Mouse (Mus musculus) embryonic facial prominence, embryonic 14.5 days (tissue): ENCODE measurements around the gene Ssbp3. TPM values are rescaled to one million over a fixed set of nuclear protein-coding genes. Genes with fewer than 3 reads are reported as not detected.

Experiments used
- ATAC-seq: fragments of 200-750 bp; cut with Nextera tagmentation; 2 replicates; pipeline ENCODE4 v1.8.0; 2017; ENCODE audit warnings: low read depth, moderate number of reproducible peaks, moderate TSS enrichment
- DNase-seq: peaks from one replicate; pipeline ENCODE4 v3.0.0-alpha.2; 2015; ENCODE audit warnings: low spot score
- H3K27ac ChIP-seq: fragments of 300-500 bp; sonication (generic); replicated peaks from 2 replicates; pipeline ENCODE4 v1.5.1; 2014; ENCODE audit warnings: low read depth, mild to moderate bottlenecking, low read length, moderate library complexity
- H3K27me3 ChIP-seq: fragments of 300-500 bp; sonication (generic); replicated peaks from 2 replicates; pipeline ENCODE4 v1.6.1; 2014; ENCODE audit warnings: low read length; ENCODE audit not compliant: control insufficient read depth, insufficient read depth
- H3K36me3 ChIP-seq: fragments of 300-500 bp; sonication (generic); 2 replicates; pipeline ENCODE4 v1.6.1; 2014; ENCODE audit warnings: low read length, mixed read lengths; ENCODE audit not compliant: control insufficient read depth, insufficient read depth
- H3K4me1 ChIP-seq: fragments of 300-500 bp; sonication (generic); 2 replicates; pipeline ENCODE4 v1.6.1; 2014; ENCODE audit warnings: antibody characterized with exemption, low read length; ENCODE audit not compliant: control insufficient read depth, insufficient read depth
- H3K4me2 ChIP-seq: fragments of 300-500 bp; sonication (generic); 2 replicates; pipeline ENCODE4 v1.6.1; 2014; ENCODE audit warnings: low read depth, mild to moderate bottlenecking, low read length, moderate library complexity, mixed read lengths
- H3K4me3 ChIP-seq: fragments of 300-500 bp; sonication (generic); 2 replicates; pipeline ENCODE4 v1.5.1; 2014; ENCODE audit warnings: low read depth, mild to moderate bottlenecking, low read length
- H3K9ac ChIP-seq: fragments of 300-500 bp; sonication (generic); 2 replicates; pipeline ENCODE4 v1.6.1; 2014; ENCODE audit warnings: low read depth, mild to moderate bottlenecking, low read length, moderate library complexity, mixed read lengths
- H3K9me3 ChIP-seq: fragments of 300-500 bp; sonication (generic); 2 replicates; pipeline ENCODE4 v1.6.1; 2016; ENCODE audit warnings: low read length; ENCODE audit not compliant: control insufficient read depth
- WGBS: fragments of 180-500 bp; shearing (Covaris S2); extraction: QIAGEN DNeasy Blood & Tissue Kit; methylation state at CpG from one replicate; pipeline ENCODE4 v1.1.7; 2014; 5-methylcytosine and 5-hydroxymethylcytosine counted together
- polyA plus RNA-seq: library from polyadenylated mRNA; unstranded; fragments of >200 nt; fragmentation: Nextera tagmentation; extraction: Ambion mirVana; gene quantifications from 2 replicates; pipeline ENCODE4 v1.2.1, GENCODE M21; 2014

Gene Ssbp3
- polyA plus RNA-seq, 1 experiment from 2014 or later: 72.9 TPM

DNA sequence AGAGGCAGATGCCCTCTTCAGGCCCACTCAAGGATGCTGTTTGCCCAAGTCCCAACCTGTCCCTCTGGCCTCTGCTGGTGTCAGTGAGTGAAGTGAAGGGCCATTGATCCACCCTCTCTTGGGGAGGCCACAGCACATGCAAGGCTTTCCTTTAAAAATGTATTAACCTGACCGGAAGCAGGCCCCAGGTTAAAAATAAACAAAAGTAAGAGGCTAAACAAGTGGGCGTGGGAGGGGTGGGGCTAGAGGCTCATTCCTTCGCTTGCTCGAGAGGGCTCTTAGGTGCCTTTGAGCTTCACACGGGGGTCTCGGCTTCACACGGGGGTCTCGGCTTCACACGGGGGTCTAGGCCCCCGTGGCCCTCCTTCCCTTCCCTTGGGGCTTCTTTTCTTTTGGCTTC is 54.5 kb downstream of the Ssbp3 start:
- H3K36me3 ChIP-seq: no peaks in the 10 kb centered on the region; the same call in 1 of the 2 replicates
- H3K4me1 ChIP-seq: peaks cover 22% of the 10 kb centered on the region
- H3K27ac ChIP-seq: no peak overlapping the region
- ATAC-seq: no peak
- H3K9ac ChIP-seq: no peak overlapping the region
- WGBS: 70% methylated on average over 10 of the region's 10 CpGs
- H3K27me3 ChIP-seq: no peaks in the 10 kb centered on the region
- H3K9me3 ChIP-seq: no peaks in the 10 kb centered on the region
- no peak for DNase-seq
- H3K4me2 ChIP-seq: no peak overlapping the region
- H3K4me3 ChIP-seq: no peak overlapping the region

DNA sequence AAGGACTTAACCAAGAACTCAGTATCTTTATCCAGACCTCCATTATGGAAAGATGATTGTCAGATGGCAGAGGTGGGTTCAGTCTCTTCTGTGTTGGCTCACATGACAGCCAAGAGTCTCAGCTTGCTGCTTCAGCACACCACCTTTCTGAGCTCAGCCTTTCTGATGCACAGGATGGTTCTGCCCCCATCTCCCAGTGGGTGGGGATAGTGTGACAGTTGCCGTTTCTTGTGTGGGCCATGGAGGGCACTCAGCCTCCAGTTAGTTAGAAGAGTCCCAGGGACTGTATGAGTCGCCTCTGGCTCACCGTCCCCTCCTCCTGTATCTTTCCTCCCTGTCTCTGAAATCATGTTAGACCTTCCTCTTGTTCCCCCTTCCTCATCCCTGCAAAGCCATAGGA is 55.9 kb downstream of the Ssbp3 start:
- 78% methylated on average over 3 of the region's 3 CpGs for WGBS

GRCm38 (mm10) chr4:106968910-106969309 is 58.4 kb downstream of the Ssbp3 start:
- H3K4me2 ChIP-seq: no peak overlapping the region
- no peak overlapping the region for H3K9ac ChIP-seq
- H3K27me3 ChIP-seq: no peaks in the 10 kb centered on the region
- no peaks in the 10 kb centered on the region for H3K9me3 ChIP-seq
- 50% methylated on average over 8 of the region's 8 CpGs for whole genome bisulfite sequencing
- H3K27ac ChIP-seq: 0 out of 2 replicates have a peak overlapping the region, but pooled peaks have one; percentile 25
- H3K36me3 ChIP-seq: no peaks in the 10 kb centered on the region
- no peak overlapping the region for H3K4me3 ChIP-seq
- ATAC-seq (peak; percentile 39), DNase-seq (peak; percentile 64)
- H3K4me1 ChIP-seq: peaks cover 35% of the 10 kb centered on the region

More for the DNA sequence above, 55.9 kb downstream of the Ssbp3 start:
- ATAC-seq (no peak), DNase-seq (no peak)
- Histone ChIP-seq H3K4me2 (no peak overlapping the region), H3K4me1 (peaks cover 23% of the 10 kb centered on the region), H3K4me3 (no peak overlapping the region), H3K36me3 (no peaks in the 10 kb centered on the region; the same call in 1 of the 2 replicates), H3K27me3 (no peaks in the 10 kb centered on the region), H3K9me3 (no peaks in the 10 kb centered on the region), H3K9ac (no peak overlapping the region), H3K27ac (no peak overlapping the region)

DNA sequence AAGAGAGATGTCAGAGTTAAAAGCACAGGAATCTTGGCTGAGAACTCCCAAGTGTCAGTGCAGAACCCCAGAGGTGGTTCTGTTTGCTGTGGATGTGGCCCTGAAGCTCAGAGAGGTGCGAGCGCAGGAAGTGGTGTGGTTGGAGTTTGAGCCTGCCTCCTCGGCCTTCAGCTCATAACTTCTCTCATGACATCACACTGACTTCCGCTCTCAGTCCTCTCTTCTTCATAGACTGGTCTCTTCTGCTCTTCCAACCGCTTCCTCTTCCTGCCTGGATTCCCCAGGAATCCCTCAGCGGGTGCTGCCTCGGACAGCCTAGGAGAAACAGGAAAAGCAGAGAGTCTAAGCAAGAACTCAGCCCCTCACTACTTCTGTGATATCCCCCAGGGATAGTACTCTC is 60.3 kb downstream of the Ssbp3 start:
- Histone ChIP-seq H3K27ac (no peak overlapping the region), H3K4me3 (no peak overlapping the region), H3K9me3 (no peaks in the 10 kb centered on the region), H3K27me3 (no peaks in the 10 kb centered on the region), H3K4me1 (peaks cover 43% of the 10 kb centered on the region), H3K4me2 (no peak overlapping the region), H3K36me3 (no peaks in the 10 kb centered on the region), H3K9ac (no peak overlapping the region)
- DNase-seq (no peak), ATAC-seq (no peak)
- 76% methylated on average over 7 of the region's 7 CpGs for WGBS

GRCm38 (mm10) chr4:106972061-106972460 is 61.6 kb downstream of the Ssbp3 start:
- no peaks in the 10 kb centered on the region for H3K27me3 ChIP-seq
- no peak overlapping the region for H3K4me3 ChIP-seq
- no peak overlapping the region for H3K4me2 ChIP-seq
- no peaks in the 10 kb centered on the region for H3K9me3 ChIP-seq
- no peaks in the 10 kb centered on the region for H3K36me3 ChIP-seq
- peaks cover 56% of the 10 kb centered on the region for H3K4me1 ChIP-seq
- 74% methylated on average over 4 of the region's 4 CpGs for WGBS
- no peak overlapping the region for H3K27ac ChIP-seq
- H3K9ac ChIP-seq: no peak overlapping the region
- ATAC-seq: no peak
- no peak for DNase-seq

DNA sequence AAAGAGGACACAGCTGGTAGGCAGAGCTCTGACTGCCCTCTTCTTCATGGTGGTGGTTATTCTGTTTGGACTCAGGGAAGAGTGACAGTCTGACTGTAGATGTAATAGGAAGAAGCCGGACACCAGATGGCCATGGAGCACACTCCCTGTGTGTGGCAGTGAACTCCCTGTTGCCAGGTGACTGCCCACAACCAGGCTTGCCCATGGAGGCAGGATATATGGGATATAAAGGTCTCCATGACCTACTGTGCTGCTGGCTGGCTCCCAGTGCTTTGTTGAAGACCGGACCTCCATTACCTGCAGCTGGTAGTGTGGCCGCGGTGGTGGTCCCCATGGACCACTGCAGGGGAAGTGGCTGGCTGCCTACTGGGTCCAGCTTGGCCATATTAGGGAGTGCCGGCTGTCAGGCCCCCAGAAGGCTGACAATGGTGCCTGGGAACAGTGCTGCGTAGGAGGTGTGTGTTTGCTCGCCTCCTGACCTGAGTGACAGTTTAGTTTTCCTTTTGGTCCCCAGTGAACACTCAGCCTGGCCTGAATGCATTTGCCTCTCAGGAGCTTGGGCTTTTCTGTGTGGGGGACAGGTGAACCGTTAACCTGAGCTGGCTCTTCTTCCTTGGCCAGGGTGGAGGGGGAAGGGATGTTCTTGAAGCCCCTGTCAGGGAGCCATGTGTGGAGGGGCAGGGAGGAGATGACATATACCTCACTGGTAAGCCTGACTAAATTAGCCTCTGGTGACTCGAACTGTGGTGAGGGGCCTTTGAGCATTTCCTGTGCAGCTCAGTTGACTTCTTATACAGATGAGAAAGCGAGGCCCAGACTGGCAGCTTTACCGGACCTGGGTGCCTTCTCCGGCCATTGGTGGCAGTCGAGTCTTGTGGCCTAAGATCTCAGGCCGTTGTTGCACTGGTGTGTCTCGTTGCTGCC is 62.2 kb downstream of the Ssbp3 start:
- Histone ChIP-seq H3K4me1 (peaks cover 62% of the 10 kb centered on the region), H3K4me3 (no peak overlapping the region), H3K9me3 (no peaks in the 10 kb centered on the region), H3K9ac (no peak overlapping the region), H3K27me3 (no peaks in the 10 kb centered on the region), H3K27ac (no peak overlapping the region), H3K36me3 (no peaks in the 10 kb centered on the region), H3K4me2 (no peak overlapping the region)
- ATAC-seq (no peak), DNase-seq (no peak)
- 63% methylated on average over 11 of the region's 15 CpGs for WGBS

DNA sequence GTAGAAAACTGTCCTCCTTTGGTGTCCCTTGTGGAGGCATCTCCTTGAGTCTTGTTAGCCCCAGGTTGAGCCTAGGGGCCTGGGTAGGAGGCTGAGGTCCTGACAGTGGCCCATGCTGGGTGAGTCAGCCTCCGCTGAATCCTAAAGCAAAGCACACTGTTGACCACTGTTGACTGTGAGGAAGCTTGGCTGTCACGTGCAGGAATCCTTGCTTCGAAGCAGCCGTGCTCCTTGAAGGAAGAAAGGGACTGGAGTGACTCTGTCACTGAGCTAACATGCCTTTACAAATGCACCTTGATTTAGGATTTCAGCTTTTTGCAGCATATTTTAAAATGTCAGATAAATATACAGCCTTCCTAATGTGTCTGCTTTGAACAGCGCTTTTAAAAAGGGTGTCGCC is 64.8 kb downstream of the Ssbp3 start:
- H3K4me1 ChIP-seq: peaks cover 66% of the 10 kb centered on the region
- DNase-seq: no peak
- ATAC-seq: no peak

GRCm38 (mm10) chr4:106975890-106976289 is 65.4 kb downstream of the Ssbp3 start:
- H3K27ac ChIP-seq: no peak overlapping the region
- H3K27me3 ChIP-seq: no peaks in the 10 kb centered on the region
- no peaks in the 10 kb centered on the region for H3K9me3 ChIP-seq
- H3K4me3 ChIP-seq: no peak overlapping the region
- no peak for DNase-seq
- H3K9ac ChIP-seq: 0 out of 2 replicates have a peak overlapping the region, but pooled peaks have one; percentile 3
- H3K4me1 ChIP-seq: peaks cover 67% of the 10 kb centered on the region
- WGBS: 30% methylated on average over 4 of the region's 4 CpGs
- no peak overlapping the region for H3K4me2 ChIP-seq
- ATAC-seq: no peak
- H3K36me3 ChIP-seq: peaks cover 6% of the 10 kb centered on the region; the same call in 1 of the 2 replicates

More for the DNA sequence above, 64.8 kb downstream of the Ssbp3 start:
- WGBS: 61% methylated on average over 6 of the region's 6 CpGs
- no peak overlapping the region for H3K27ac ChIP-seq
- 0 out of 2 replicates have a peak overlapping the region, but pooled peaks have one; percentile 17 for H3K9ac ChIP-seq
- no peak overlapping the region for H3K4me3 ChIP-seq
- H3K9me3 ChIP-seq: no peaks in the 10 kb centered on the region
- H3K36me3 ChIP-seq: peaks cover 6% of the 10 kb centered on the region; the same call in 1 of the 2 replicates
- no peaks in the 10 kb centered on the region for H3K27me3 ChIP-seq
- no peak overlapping the region for H3K4me2 ChIP-seq
